Mouse (Mus musculus) spleen, adult 12 weeks (tissue): ENCODE data around the gene Ptprh.

Experiments
- DNase-seq: peaks from one replicate; pipeline ENCODE4 v3.0.0; 2022; ENCODE audit warnings: low spot score

The Ptprh gene

GRCm38 (mm10) chr7:4603873-4604272, at the start of gene Ptprh:
Gene Ptprh (minus strand): TSS chr7:4604041.
- no peak for DNase-seq

- DNase-seq, result no peak
Measured at GRCm38 (mm10) chr7:4653351-4653750, 49.5 kb upstream of the Ptprh start.

GRCm38 (mm10) chr7:4652726-4653125, 48.9 kb upstream of the Ptprh start:
- DNase-seq, result no peak

- DNase-seq, result no peak
Measured at GRCm38 (mm10) chr7:4651581-4651980, 47.7 kb upstream of the Ptprh start.

- DNase-seq, result no peak
Measured at GRCm38 (mm10) chr7:4647992-4648391, 44.2 kb upstream of the Ptprh start.

- DNase-seq, result peak; percentile 37
Measured at GRCm38 (mm10) chr7:4647291-4647690, 43.5 kb upstream of the Ptprh start.

- DNase-seq, result no peak
Measured at GRCm38 (mm10) chr7:4646806-4647205, 43.0 kb upstream of the Ptprh start.

GRCm38 (mm10) chr7:4643225-4643624, 39.4 kb upstream of the Ptprh start:
- no peak for DNase-seq

- DNase-seq, result no peak
Measured at GRCm38 (mm10) chr7:4641956-4642355, 38.1 kb upstream of the Ptprh start.

GRCm38 (mm10) chr7:4641155-4641554, 37.3 kb upstream of the Ptprh start:
- DNase-seq, result no peak

GRCm38 (mm10) chr7:4636179-4636578, 32.3 kb upstream of the Ptprh start:
- no peak for DNase-seq

- peak; percentile 49 for DNase-seq
Measured at GRCm38 (mm10) chr7:4631031-4631430, 27.2 kb upstream of the Ptprh start, which contains the start of gene Tmem86b. Gene Tmem86b (minus strand): TSS chr7:4631422.

- peak; percentile 59 for DNase-seq
Measured at GRCm38 (mm10) chr7:4630198-4630597, 26.4 kb upstream of the Ptprh start.

- DNase-seq, result no peak
Measured at GRCm38 (mm10) chr7:4629586-4629985, 25.7 kb upstream of the Ptprh start.

- no peak for DNase-seq
Measured at GRCm38 (mm10) chr7:4625928-4626327, 22.1 kb upstream of the Ptprh start.

GRCm38 (mm10) chr7:4624343-4624742, 20.5 kb upstream of the Ptprh start:
- DNase-seq, result no peak

GRCm38 (mm10) chr7:4623544-4624189, 19.8 kb upstream of the Ptprh start:
- DNase-seq, result peak; percentile 55

GRCm38 (mm10) chr7:4619979-4620378, 16.1 kb upstream of the Ptprh start:
- DNase-seq, result no peak

- DNase-seq, result no peak
Measured at GRCm38 (mm10) chr7:4613740-4614403, 10.0 kb upstream of the Ptprh start.

- DNase-seq, result no peak
Measured at GRCm38 (mm10) chr7:4612956-4613355, 9.1 kb upstream of the Ptprh start.

GRCm38 (mm10) chr7:4612386-4612785, 8.5 kb upstream of the Ptprh start:
- no peak for DNase-seq

- no peak for DNase-seq
Measured at GRCm38 (mm10) chr7:4611921-4612341, 8.1 kb upstream of the Ptprh start.

GRCm38 (mm10) chr7:4611511-4611910, 7.7 kb upstream of the Ptprh start:
- no peak for DNase-seq

GRCm38 (mm10) chr7:4608002-4608401, 4.2 kb upstream of the Ptprh start:
- no peak for DNase-seq
